Mouse (Mus musculus) frontal cortex, postnatal 25 days (tissue): ENCODE results near the gene Clec3b.
A peak's percentile ranks its signal among the peaks of the same experiment; 100 is the strongest.

Experiments used
- DNase-seq, 2 experiments: peaks; one replicate each; pipeline ENCODE4 v3.0.0; 2022; ENCODE audit warnings: low spot score in 2 of 2

The Clec3b gene

DNA sequence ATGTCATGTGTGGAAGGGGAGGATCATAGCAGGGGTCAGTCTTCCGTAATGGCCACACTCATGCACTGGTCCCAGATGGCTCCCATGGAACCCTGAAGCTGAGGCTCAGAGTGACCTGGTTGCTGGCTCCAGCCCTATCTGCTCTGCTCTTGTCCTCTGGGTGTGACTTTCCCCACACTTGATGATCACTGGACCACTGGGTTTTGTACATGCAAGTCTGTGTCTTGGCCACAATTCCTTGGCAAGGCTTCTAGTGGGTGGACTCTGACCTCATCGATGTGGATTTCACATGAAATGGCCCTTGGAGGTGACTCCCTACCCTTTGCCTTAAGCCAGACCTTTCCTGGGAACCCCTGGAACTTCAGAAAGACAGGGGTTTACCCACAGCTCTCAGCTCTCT, 2.4 kb downstream of the Clec3b start:
- DNase-seq = no peak

- DNase-seq = no peak
These were observed 6.2 kb downstream of the Clec3b start for GRCm38 (mm10) chr9:123156910-123157361.

DNA sequence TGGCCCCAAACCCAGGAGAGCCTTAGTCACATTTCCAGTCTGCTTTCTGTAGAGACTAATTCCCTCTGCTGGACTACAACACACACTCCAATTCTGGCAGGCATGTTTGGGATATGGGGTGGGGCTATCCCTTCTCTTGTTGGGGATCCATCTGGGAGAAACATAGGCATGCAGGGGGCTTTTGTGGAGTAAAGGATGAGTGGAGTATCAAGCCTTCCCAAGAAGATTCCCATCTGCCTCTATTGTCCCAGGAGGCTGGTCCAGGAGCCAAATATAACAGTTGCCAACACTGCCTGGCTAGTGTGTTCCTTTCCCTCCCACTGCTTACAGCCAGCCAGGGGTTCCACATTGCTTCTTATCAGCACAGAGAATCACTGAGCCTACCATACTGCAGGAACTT, 7.0 kb downstream of the Clec3b start:
- no peak for DNase-seq

DNA sequence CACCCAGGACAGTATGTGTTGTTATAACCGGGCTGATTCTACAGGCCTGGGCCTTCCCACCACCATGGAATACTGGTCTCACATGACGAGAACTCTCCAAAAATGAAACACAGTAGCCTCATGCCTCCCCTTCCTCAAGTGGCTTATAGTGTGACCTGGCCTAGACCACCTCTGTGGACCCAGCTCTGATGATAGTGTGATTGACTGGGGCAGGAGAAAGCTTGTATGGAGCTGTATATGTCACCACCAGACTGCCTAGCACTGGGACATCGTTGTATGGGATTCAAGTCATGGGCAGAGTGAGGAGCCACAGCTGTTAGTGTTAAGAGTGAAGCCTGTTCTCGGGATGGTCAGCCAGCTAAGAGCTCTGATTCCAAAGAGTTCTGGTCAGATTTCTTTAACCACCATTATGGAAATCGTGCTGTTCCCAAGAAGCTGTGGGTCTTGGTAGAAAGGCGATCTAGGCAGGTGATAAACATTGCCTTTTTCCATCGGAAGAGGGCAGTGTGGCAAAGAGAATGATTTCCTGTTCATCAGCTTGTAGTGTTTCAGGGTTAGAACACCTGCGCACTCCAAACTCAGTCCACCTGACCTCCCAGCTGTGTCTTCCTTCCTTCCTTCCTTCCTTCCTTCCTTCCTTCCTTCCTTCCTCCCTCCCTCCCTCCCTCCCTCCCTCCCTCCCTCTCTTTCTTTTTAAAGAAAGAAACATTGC, 7.5 kb downstream of the Clec3b start:
- no peak for DNase-seq

DNA sequence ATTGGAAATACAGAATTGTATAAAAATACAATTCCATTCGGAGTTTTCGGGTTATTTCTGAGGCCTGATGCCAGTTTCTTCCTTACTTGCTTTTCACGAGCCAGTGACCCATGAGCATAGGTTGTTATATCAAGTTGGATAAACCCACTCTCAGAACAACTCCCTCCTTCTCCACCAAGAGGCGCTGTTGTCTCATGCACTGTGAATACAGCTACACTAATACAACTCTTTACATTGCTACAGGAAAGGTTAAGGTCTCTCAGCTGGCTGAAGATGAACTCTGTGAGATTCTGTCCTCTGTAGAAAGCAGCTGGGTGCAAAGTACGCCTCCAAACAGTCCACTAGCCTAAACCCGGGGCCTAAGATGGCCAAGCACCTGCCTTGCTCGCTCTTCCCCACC, 8.6 kb downstream of the Clec3b start:
- DNase-seq = peak; percentile 67 to 72

- DNase-seq = no peak
These were observed 11.0 kb downstream of the Clec3b start for GRCm38 (mm10) chr9:123161792-123162191.

DNA sequence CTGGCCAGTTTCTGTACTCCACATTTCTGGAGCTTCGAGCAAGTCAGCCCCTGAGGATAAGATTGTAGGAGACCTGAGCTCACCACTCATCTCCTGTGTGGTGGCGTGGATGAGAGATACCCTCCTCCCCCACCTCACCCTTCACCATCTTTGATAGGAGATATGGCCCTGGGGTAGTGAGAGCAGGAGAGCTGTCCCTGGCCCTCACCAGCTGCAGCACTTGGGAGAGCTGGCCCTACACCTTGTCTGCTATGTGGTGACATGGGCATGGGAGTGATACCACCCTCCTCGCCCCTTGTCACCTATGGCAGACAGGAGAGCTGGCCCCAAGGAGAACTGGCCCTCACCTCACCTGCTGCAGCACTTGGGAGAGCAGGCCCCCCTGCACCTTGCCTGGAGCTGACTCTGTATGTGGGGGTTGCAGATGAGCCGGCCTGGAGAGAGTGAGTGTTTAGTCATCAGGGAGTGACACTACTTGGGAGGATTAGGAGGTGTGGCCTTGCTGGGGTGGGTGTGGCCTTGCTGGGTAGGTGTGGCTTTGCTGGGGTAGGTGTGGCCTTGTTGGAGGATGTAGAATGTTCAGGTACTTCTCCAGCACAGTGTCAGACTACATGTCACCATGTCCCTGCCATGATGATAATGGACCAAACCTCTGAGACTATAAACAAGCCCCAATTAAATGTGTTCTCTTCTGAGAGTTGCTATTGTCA, 12.4 kb downstream of the Clec3b start:
- DNase-seq = no peak

DNA sequence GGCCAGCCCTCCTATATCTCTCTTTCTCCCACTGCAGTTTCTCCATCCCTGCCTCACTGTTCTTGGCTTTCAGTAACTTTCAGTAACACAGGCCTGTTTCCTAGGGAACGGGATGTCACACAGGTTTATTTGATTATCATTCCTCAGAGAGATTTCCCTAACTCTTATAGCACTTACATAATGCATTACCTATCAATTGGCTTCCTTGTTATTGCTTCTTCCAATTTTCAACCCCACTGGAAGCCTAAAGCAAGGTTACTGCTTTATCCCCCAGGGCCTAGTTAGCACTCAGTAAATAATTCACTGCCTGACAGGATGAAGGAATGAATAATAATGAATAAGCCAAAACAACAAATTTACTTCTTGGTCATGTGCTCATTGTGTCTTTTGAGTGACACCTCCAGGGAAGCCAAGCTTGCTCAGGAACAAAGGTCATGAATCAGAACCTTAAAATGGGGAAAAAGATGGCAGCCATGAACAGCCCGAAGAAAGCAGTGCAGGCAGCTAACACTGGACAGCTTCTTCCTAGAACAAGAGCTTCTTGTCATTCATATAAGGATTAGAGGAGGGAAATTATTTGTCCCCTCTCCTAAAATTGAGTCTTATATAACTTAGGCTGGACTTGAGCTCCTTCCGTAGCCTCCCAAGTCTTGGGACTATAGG, 15.2 kb downstream of the Clec3b start:
- no peak for DNase-seq

DNA sequence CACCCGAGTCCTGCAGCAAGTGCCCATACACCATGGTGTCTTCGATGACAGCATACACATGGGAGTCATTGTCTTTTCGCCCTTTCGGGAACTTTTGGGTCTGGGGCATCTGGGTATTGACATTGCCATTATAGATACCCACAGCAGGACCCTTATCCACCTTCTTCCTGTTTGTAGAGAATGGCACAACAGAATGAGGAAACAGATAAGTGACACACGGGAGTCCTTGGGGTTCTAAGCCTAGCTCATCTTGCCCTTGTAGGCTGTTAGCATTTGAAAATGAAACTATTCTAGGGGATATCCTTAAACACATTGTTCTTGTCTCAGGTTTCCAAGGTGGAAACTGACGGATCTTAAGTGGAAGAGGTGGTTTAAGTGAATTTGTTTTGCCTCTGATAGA, 23.0 kb downstream of the Clec3b start:
- no peak for DNase-seq

- DNase-seq = no peak
These were observed 23.6 kb downstream of the Clec3b start for GRCm38 (mm10) chr9:123174356-123174755.

- DNase-seq = no peak
These were observed 26.8 kb downstream of the Clec3b start for GRCm38 (mm10) chr9:123177380-123178048.

DNA sequence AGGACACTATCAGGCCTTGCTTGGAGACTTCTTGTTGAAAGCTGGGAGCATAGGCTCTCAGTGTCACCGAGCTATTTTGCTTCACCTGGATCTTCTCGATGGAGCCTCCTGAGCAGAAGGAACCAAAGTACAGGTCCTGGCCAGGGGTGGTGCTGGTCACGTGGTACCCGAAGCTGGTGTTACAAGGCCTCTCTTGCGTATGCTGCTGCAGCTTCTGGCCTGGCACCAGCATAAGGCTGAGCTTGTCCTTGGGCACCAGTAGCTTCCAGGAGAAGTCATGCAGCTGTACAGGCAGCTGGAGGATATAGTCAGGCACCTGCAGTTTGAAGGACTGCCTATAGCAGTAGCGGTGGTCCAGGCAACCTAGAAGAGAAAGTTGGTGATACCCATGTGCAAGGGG, 29.3 kb downstream of the Clec3b start:
- no peak for DNase-seq

GRCm38 (mm10) chr9:123183226-123183625, 32.5 kb downstream of the Clec3b start:
- DNase-seq = no peak

GRCm38 (mm10) chr9:123185546-123185945, 34.8 kb downstream of the Clec3b start:
- DNase-seq = no peak

DNA sequence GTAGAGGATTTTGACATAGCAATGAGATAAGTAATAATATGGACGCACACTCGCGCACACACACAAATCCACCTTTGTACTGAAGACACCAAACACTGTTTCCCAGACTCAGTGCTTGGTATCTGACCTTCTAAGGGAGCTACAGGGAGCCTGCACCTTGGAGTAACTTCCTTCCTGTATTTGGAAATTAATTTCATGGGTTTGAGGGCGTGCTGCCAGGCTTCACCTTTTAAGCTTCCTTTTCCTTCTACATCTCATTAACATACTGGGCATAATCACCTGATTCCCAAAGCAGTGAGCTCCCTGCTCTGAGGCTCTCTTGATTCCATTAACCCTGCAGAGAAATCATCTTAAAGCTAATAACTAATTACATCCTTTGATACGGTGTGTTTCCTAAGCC, 35.4 kb downstream of the Clec3b start:
- no peak for DNase-seq

DNA sequence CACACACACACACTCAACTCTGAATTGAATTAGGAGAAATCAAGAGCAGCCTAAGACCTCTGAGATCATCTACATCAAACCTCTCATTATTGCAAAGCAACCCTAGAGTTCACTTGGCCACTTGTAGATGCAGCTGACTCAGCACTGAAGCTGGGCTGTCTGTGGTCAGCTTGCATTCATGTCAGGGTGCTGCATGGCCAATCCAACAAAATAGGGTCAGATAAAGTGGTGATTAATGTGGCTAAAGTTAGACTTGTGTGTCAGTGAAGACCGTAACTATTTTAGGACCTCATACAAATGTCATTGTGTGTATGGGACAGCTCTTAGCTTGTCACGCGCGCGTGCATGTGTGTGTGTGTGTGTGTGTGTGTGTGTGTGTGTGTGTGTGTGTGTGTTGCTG, 36.8 kb downstream of the Clec3b start:
- DNase-seq = no peak

DNA sequence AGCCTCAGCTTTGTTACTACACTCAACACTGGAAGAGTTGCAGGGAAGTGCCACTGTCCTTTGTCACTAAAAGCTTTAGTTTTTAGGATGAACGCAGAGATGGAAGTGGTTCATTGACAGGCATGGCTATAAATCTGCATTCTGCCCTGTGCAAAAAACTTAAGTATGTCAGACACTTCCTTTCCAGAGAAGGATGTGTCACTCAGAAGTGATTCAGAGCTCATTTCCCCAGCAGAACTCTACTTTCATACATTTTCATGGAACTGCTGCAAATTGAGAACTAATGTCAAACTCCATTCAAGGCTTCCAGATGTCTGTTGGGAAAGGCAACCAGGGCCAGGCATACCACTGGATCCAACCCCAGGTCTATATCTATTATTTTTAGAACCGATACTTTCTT, 37.5 kb downstream of the Clec3b start:
- DNase-seq = no peak

- no peak for DNase-seq
These were observed 49.4 kb downstream of the Clec3b start for GRCm38 (mm10) chr9:123200116-123200515.

GRCm38 (mm10) chr9:123206526-123206925, 55.8 kb downstream of the Clec3b start:
- DNase-seq = no peak

GRCm38 (mm10) chr9:123206948-123207347, 56.2 kb downstream of the Clec3b start:
- no peak for DNase-seq
